Comparison of ENCODE assay signal across 8 mouse cellular contexts in genomic region chr14:59440039-59440438, GRCm38 (mm10). TPM values are rescaled to one million over a fixed set of nuclear protein-coding genes. Genes with fewer than 3 reads are reported as not detected.
DNase-seq lines count a peak whose midpoint lies in the region; ATAC-seq lines count a peak whose summit lies in the region.

No protein-coding gene starts in this region.

- H3K4me1 ChIP-seq in lung, embryonic 15.5 days, result peaks cover 7% of the 10 kb centered on the region; the same call in 1 of the 2 replicates
- H3K4me1 ChIP-seq in intestine, embryonic 15.5 days (replicated peaks), result 0 out of 2 replicates have a peak, but pooled peaks cover 3% of the 10 kb centered on the region
- H3K4me1 ChIP-seq in neural tube, embryonic 15.5 days, result peaks cover 13% of the 10 kb centered on the region

- peak overlapping the region; percentile 80 for H3K9ac ChIP-seq in lung, embryonic 15.5 days
- H3K9ac ChIP-seq in intestine, embryonic 15.5 days, result peak overlapping the region; percentile 94
- peak overlapping the region; percentile 85 for H3K9ac ChIP-seq in neural tube, embryonic 15.5 days (replicated peaks)

- no peak overlapping the region for H3K27ac ChIP-seq in lung, embryonic 15.5 days
- H3K27ac ChIP-seq in intestine, embryonic 15.5 days, result no peak overlapping the region
- H3K27ac ChIP-seq in neural tube, embryonic 15.5 days (replicated peaks), result no peak overlapping the region

- no peaks in the 10 kb centered on the region for H3K36me3 ChIP-seq in lung, embryonic 15.5 days
- no peaks in the 10 kb centered on the region for H3K36me3 ChIP-seq in intestine, embryonic 15.5 days
- H3K36me3 ChIP-seq in neural tube, embryonic 15.5 days, result no peaks in the 10 kb centered on the region

- intact Hi-C loops in left cerebral cortex, postnatal 10 days (cut with DNase I), result no loop called here

- H3K27me3 ChIP-seq in lung, embryonic 15.5 days, result no peaks in the 10 kb centered on the region
- H3K27me3 ChIP-seq in intestine, embryonic 15.5 days (replicated peaks), result no peaks in the 10 kb centered on the region
- no peaks in the 10 kb centered on the region for H3K27me3 ChIP-seq in neural tube, embryonic 15.5 days (replicated peaks)

- H3K4me3 ChIP-seq in lung, embryonic 15.5 days, result peak overlapping the region; percentile 68
- peak overlapping the region; percentile 89 for H3K4me3 ChIP-seq in intestine, embryonic 15.5 days (replicated peaks)
- peak overlapping the region; percentile 96 for H3K4me3 ChIP-seq in neural tube, embryonic 15.5 days (replicated peaks)

- 7% methylated on average over 7 of the region's 7 CpGs for WGBS in lung, embryonic 15.5 days
- WGBS in intestine, embryonic 15.5 days, result 12% methylated on average over 7 of the region's 7 CpGs
- WGBS in neural tube, embryonic 15.5 days, result 18% methylated on average over 7 of the region's 7 CpGs

- no peak for DNase-seq in lung, postnatal 36 days
- DNase-seq in c-Kit-positive CD71-positive TER-119-positive erythroid progenitor cells, embryonic 14.5 days (ENCODE audit: low spot score), result peak; percentile 51
- DNase-seq in left cerebral cortex, postnatal 10 days (ENCODE audit: extremely low spot score in 1 of 2, low spot score in 2 of 2), result no peak
- no peak for DNase-seq in left cerebral cortex, adult 11 months (ENCODE audit: low spot score)
- no peak for DNase-seq in kidney, postnatal 25 days

- no peaks in the 10 kb centered on the region for H3K9me3 ChIP-seq in lung, embryonic 15.5 days
- H3K9me3 ChIP-seq in intestine, embryonic 15.5 days, result no peaks in the 10 kb centered on the region
- no peaks in the 10 kb centered on the region for H3K9me3 ChIP-seq in neural tube, embryonic 15.5 days (replicated peaks)

- H3K4me2 ChIP-seq in lung, embryonic 15.5 days, result peak overlapping the region; percentile 77
- H3K4me2 ChIP-seq in intestine, embryonic 15.5 days (replicated peaks), result peak overlapping the region; percentile 81
- H3K4me2 ChIP-seq in neural tube, embryonic 15.5 days, result peak overlapping the region; percentile 81

- ATAC-seq in lung, embryonic 15.5 days (ENCODE audit: borderline replicate concordance, extremely low read depth, low FRiP score, low TSS enrichment), result no peak
- ATAC-seq in intestine, embryonic 15.5 days, result no peak
- no peak for ATAC-seq in neural tube, embryonic 15.5 days (ENCODE audit: low FRiP score)

RNA-seq across cellular contexts. Expression of gene Setdb2, which starts 0.6 kb away (rescaled TPM):
- 11.7 and 12.5 TPM in 2 replicates for polyA plus RNA-seq in lung, embryonic 15.5 days (2015; fragmentation: Nextera tagmentation; extraction: Ambion mirVana)
- polyA plus RNA-seq in intestine, embryonic 15.5 days (2015; fragmentation: Nextera tagmentation; extraction: Ambion mirVana), result 8.4 and 9.6 TPM in 2 replicates
- 3.9 and 7.1 TPM in 2 replicates for polyA plus RNA-seq in neural tube, embryonic 15.5 days (2015; fragmentation: Nextera tagmentation; extraction: Ambion mirVana)
- total RNA-seq in left cerebral cortex, postnatal 10 days (2021), result 1 to 10 TPM; 3.8 to 4.0 TPM

RNA-seq across cellular contexts. Expression of gene Cab39l, which starts 0.7 kb away (rescaled TPM):
- polyA plus RNA-seq in lung, embryonic 15.5 days (2015; fragmentation: Nextera tagmentation; extraction: Ambion mirVana), result 41.8 and 44.7 TPM in 2 replicates
- polyA plus RNA-seq in intestine, embryonic 15.5 days (2015; fragmentation: Nextera tagmentation; extraction: Ambion mirVana), result 35.6 and 40.0 TPM in 2 replicates
- polyA plus RNA-seq in neural tube, embryonic 15.5 days (2015; fragmentation: Nextera tagmentation; extraction: Ambion mirVana), result 19.8 and 25.1 TPM in 2 replicates
- 10 to 100 TPM; 19.3 to 22.0 TPM for total RNA-seq in left cerebral cortex, postnatal 10 days (2021)

RNA-seq across cellular contexts. Expression of gene Phf11c, which starts 44.9 kb away (rescaled TPM):
- polyA plus RNA-seq in lung, embryonic 15.5 days (2015; fragmentation: Nextera tagmentation; extraction: Ambion mirVana), result 0.55 and 0.64 TPM in 2 replicates
- 0.40 and 0.44 TPM in 2 replicates for polyA plus RNA-seq in intestine, embryonic 15.5 days (2015; fragmentation: Nextera tagmentation; extraction: Ambion mirVana)
- polyA plus RNA-seq in neural tube, embryonic 15.5 days (2015; fragmentation: Nextera tagmentation; extraction: Ambion mirVana), result 0.23 and 0.57 TPM in 2 replicates
- total RNA-seq in left cerebral cortex, postnatal 10 days (2021), result under 1 TPM; 0.39 to 0.59 TPM
